Mouse (Mus musculus) intestine, postnatal 0 days (tissue): ENCODE data around the gene Cux1. TPM values are rescaled to one million over a fixed set of nuclear protein-coding genes. Genes with fewer than 3 reads are reported as not detected.
"Not testable (repeated sequence)": the region's sequence is repeated elsewhere in the genome, so short reads cannot be mapped to it uniquely, and the experiment has no call there.

ENCODE experiments used
- ATAC-seq: fragments of 200-750 bp; cut with Nextera tagmentation; 2 replicates; pipeline ENCODE4 v1.8.0; 2017; ENCODE audit warnings: mild to moderate bottlenecking, moderate TSS enrichment, moderate library complexity
- H3K27ac ChIP-seq: fragments of 300-500 bp; sonication (generic); 2 replicates; pipeline ENCODE4 v1.5.1; 2014; ENCODE audit warnings: mild to moderate bottlenecking, low read depth, low read length, moderate library complexity
- H3K27me3 ChIP-seq: fragments of 300-500 bp; sonication (generic); replicated peaks from 2 replicates; pipeline ENCODE4 v1.6.1; 2014; ENCODE audit warnings: low read length, mixed read lengths; ENCODE audit not compliant: control insufficient read depth, insufficient read depth
- H3K36me3 ChIP-seq: fragments of 300-500 bp; sonication (generic); 2 replicates; pipeline ENCODE4 v1.6.1; 2014; ENCODE audit warnings: mild to moderate bottlenecking, moderate library complexity; ENCODE audit not compliant: control insufficient read depth, insufficient read depth
- H3K4me1 ChIP-seq: fragments of 300-500 bp; sonication (generic); replicated peaks from 2 replicates; pipeline ENCODE4 v1.6.1; 2014; ENCODE audit warnings: antibody characterized with exemption, low read length, mixed read lengths; ENCODE audit not compliant: control insufficient read depth, insufficient read depth
- H3K4me2 ChIP-seq: fragments of 300-500 bp; sonication (generic); replicated peaks from 2 replicates; pipeline ENCODE4 v1.6.1; 2014; ENCODE audit warnings: low read depth, mild to moderate bottlenecking, moderate library complexity
- H3K4me3 ChIP-seq: fragments of 300-500 bp; sonication (generic); 2 replicates; pipeline ENCODE4 v1.5.1; 2014; ENCODE audit warnings: low read depth, low read length
- H3K9ac ChIP-seq: fragments of 300-500 bp; sonication (generic); 2 replicates; pipeline ENCODE4 v1.6.1; 2014; ENCODE audit warnings: mild to moderate bottlenecking, low read depth, low read length
- H3K9me3 ChIP-seq: fragments of 300-500 bp; sonication (generic); 2 replicates; pipeline ENCODE4 v1.6.1; 2016; ENCODE audit warnings: mixed run types; ENCODE audit not compliant: control insufficient read depth
- CTCF ChIP-seq: sonication (generic); IDR thresholded peaks from 2 replicates; pipeline ENCODE4 v1.5.1; 2016; ENCODE audit warnings: low read depth, mild to moderate bottlenecking, control low read depth, antibody characterized with exemption, moderate library complexity
- WGBS: fragments of 180-500 bp; shearing (Covaris S2); extraction: QIAGEN DNeasy Blood & Tissue Kit; methylation state at CpG from one replicate; pipeline ENCODE4 v1.1.7; 2014; 5-methylcytosine and 5-hydroxymethylcytosine counted together
- polyA plus RNA-seq: library from polyadenylated mRNA; unstranded; fragments of >200 nt; fragmentation: Nextera tagmentation; extraction: Ambion mirVana; gene quantifications from 2 replicates; pipeline ENCODE4 v1.2.1, GENCODE M21; 2015

The Cux1 gene
- polyA plus RNA-seq, 1 experiment from 2014 or later, result 29.4 TPM

DNA sequence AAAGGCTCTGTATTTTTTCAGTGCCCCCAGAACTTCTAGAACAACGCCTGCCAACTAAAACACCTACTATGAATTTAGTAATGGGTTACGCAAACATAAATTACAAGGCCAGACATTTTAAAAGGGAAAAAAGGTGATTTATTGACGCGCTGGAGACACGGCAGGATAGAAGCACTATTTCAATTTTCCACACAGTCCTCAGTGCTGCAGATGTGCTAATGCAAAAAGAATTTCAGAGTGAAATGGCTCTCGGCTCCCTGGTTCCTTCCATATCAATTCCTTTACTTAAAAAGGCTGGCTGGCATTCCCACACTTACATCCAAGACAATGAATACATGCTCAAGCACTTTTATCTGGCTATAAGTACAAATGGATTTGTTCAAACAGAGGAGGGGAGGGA, 94.4 kb downstream of the Cux1 start:
- WGBS, result 66% methylated on average over 6 of the region's 6 CpGs
- H3K4me3 ChIP-seq, result no peak overlapping the region
- no peaks in the 10 kb centered on the region for H3K27me3 ChIP-seq
- H3K36me3 ChIP-seq, result no peaks in the 10 kb centered on the region
- no peak for ATAC-seq
- no peak overlapping the region for H3K4me2 ChIP-seq
- H3K9ac ChIP-seq, result no peak overlapping the region
- H3K9me3 ChIP-seq, result no peaks in the 10 kb centered on the region
- no peak for TF ChIP-seq CTCF
- peaks cover 3% of the 10 kb centered on the region; the same call in 1 of the 2 replicates for H3K4me1 ChIP-seq
- no peak overlapping the region for H3K27ac ChIP-seq

DNA sequence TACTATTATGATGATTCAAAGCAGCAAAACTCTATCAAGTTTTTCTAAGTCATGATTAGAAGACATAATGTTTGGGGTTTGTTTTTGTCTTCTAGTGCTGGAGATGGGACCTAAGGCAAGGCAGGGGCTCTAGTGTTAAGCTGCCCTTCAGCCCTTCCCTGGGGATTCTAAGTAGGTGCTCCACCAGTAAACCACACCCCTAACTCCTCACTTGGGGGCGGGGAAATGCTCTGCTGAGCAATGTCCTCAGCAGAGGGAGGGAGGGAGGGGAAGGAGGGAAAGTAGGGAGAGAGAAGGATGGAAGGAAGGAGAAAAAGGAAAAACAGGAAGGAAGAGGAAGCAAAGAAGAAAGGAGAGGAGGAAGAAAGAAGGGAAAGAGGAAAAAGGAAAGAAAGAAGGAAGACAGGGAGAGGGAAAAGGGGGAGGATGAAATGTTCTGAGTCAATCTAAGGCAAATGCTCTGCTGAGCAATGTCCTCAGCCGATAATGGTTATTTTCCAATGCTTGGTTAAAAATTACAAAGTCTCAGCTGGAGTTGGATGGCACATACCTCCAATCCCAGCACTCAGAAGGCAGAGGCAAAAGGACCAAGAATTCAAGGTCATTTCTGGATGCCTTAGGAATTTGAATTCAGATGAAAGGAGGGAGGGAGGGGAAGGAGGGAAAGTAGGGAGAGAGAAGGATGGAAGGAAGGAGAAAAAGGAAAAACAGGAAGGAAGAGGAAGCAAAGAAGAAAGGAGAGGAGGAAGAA, 96.1 kb downstream of the Cux1 start:
- not testable (repeated sequence) for H3K27ac ChIP-seq, H3K4me1 ChIP-seq, H3K4me2 ChIP-seq, ATAC-seq, H3K36me3 ChIP-seq, H3K4me3 ChIP-seq, H3K9ac ChIP-seq, H3K9me3 ChIP-seq, H3K27me3 ChIP-seq
- WGBS, result 33% methylated on average over 2 of the region's 2 CpGs

DNA sequence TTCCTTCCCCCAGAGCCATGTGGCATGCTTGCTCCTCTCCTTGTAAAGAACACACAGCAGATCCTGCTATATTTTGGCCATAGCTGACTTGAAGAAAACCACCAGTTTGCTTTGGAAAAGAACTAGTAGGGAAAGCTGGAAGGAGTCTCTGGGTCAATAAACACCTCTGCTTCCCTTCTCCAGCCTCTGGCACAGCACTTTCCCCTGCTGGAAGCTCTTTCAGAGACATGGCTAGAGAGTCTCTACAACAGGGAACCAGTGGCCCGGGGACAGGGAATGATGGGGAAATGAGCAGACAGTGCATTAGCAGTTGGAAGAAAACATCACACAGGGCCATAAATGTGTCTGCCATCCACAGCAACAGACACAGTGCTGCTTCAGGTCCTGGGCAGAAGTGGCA, 98.0 kb downstream of the Cux1 start:
- TF ChIP-seq CTCF, result no peak
- Histone ChIP-seq H3K4me1 (peaks cover 10% of the 10 kb centered on the region; the same call in 1 of the 2 replicates), H3K4me3 (no peak overlapping the region), H3K27ac (no peak overlapping the region), H3K4me2 (no peak overlapping the region), H3K27me3 (no peaks in the 10 kb centered on the region), H3K9me3 (no peaks in the 10 kb centered on the region), H3K36me3 (no peaks in the 10 kb centered on the region), H3K9ac (no peak overlapping the region)
- 52% methylated on average over 1 of the region's 1 CpGs for WGBS
- no peak for ATAC-seq

DNA sequence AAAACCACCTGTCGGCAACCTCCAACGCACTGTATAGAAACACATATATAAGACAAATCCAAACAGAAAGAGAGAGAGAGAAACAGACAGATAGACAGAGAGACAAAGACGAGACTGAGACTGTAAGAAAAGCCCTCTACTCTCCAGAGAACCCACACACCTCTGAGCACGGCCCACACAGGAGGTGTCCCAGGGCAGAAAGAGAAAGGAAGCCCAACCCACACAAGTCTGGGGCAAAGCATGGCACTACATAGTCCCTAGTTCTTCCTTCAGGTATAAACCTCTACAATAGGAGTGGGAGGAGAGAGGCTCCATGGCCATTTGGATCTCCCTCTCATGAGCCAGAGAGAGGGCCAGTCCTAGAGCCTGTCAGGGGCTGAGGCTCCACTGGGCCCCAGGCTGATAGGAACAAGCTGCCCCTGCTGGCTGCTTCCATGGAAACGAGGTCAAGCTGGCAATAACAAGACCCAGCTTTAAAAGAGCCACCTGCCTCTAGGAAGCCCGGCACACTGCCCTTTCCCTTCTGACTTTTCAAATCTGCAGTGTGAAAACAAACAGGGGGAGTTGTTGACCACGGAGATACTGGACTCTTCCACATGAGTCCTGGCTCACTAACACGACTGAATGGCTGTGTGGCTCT, 99.8 kb downstream of the Cux1 start:
- no peak overlapping the region for H3K4me3 ChIP-seq
- H3K4me1 ChIP-seq, result peaks cover 11% of the 10 kb centered on the region; the same call in 1 of the 2 replicates
- no peak overlapping the region for H3K4me2 ChIP-seq
- peak; percentile 49 for TF ChIP-seq CTCF
- no peaks in the 10 kb centered on the region for H3K9me3 ChIP-seq
- H3K27ac ChIP-seq, result no peak overlapping the region
- no peak overlapping the region for H3K9ac ChIP-seq
- no peaks in the 10 kb centered on the region for H3K27me3 ChIP-seq
- H3K36me3 ChIP-seq, result no peaks in the 10 kb centered on the region
- 21% methylated on average over 6 of the region's 8 CpGs for WGBS
- peak; percentile 43 for ATAC-seq

DNA sequence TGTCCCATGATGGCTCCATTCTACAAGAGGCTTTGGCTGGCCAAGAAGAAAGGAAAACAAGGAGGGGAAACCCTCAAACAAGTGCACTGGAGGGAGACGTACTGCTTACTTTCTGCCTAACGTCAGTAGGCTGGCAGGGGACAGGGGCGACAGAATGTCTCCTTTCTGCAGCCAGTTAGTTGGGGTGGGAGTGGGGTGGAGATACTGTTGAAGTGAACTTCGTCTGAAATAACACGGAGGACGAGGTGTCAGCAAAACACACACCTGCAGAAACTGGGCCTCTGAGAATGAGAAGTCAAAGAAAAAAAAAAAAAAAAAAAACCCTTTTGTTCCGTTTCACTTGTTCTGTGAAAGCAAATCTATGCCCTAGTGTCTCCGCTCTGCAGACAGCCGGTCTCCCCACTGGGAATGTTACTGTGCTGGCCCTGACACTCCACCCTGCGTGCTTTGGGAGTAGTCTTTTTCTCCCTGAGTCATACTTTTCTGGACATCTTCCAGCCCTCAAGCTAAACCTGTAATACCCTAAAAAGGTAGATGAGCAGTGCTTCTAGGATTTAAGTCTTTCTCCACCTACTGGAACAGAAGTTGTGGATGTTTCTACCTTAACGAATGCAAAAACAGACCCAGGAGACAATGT, 101.4 kb downstream of the Cux1 start:
- Histone ChIP-seq H3K4me2 (no peak overlapping the region), H3K27me3 (no peaks in the 10 kb centered on the region), H3K9ac (no peak overlapping the region), H3K4me3 (no peak overlapping the region), H3K36me3 (no peaks in the 10 kb centered on the region), H3K27ac (no peak overlapping the region), H3K4me1 (peaks cover 11% of the 10 kb centered on the region; the same call in 1 of the 2 replicates), H3K9me3 (no peaks in the 10 kb centered on the region)
- no peak for ATAC-seq
- TF ChIP-seq CTCF, result no peak
- 66% methylated on average over 11 of the region's 11 CpGs for WGBS

DNA sequence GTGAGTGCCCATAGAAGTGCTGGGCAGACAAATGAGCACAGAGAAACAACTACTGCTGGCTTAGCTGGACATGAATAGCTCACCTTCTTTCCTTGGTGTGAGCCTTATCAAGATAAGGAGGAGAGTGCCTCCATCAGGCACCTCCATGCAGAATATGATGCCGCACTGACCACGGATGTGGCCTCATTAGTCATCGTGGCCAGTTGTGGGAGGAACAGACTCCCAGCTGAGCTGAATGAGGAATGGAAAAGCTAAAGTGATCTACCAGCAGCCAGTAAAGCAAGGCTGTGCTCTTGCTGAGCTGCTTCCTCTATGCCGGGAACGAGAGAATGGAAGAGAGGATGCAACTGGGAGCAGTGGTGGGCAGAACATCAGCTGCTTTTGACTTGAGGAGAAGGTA, 101.9 kb downstream of the Cux1 start:
- no peaks in the 10 kb centered on the region for H3K9me3 ChIP-seq
- no peak overlapping the region for H3K27ac ChIP-seq
- H3K4me1 ChIP-seq, result peaks cover 11% of the 10 kb centered on the region; the same call in 1 of the 2 replicates
- ATAC-seq, result no peak
- 0 out of 2 replicates have a peak, but pooled peaks have one; percentile 8 for TF ChIP-seq CTCF
- H3K9ac ChIP-seq, result no peak overlapping the region
- H3K4me3 ChIP-seq, result no peak overlapping the region
- 64% methylated on average over 5 of the region's 5 CpGs for WGBS
- H3K4me2 ChIP-seq, result no peak overlapping the region
- H3K36me3 ChIP-seq, result no peaks in the 10 kb centered on the region
- H3K27me3 ChIP-seq, result no peaks in the 10 kb centered on the region
